Mouse (Mus musculus) cerebellum, adult 18-20 months (tissue): ENCODE results near the gene Alpl.

ENCODE experiments used
- DNase-seq, 2 experiments: peaks; one replicate each; pipeline ENCODE4 v3.0.0; 2021

Gene Alpl

DNA sequence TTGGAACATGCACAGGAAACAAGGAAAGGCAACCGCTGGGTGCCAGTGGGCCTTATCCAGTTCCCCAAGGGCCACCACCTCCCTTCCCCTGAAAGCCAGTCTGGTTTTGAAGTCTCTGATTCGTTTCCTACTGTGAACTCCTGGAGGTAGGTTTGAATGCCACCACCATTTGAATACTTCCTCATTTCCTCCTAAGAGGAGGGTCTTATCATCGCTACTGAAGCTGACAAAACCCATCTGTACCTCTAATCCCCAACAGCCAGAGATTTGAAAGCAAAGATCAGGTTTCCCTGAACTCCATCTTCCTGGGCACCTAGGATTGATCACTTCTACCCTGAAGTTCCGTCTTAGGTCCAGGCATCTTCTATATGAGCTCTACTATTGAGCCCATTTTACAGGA lies 854 bp upstream of the Alpl start:
- DNase-seq = no peak

DNA sequence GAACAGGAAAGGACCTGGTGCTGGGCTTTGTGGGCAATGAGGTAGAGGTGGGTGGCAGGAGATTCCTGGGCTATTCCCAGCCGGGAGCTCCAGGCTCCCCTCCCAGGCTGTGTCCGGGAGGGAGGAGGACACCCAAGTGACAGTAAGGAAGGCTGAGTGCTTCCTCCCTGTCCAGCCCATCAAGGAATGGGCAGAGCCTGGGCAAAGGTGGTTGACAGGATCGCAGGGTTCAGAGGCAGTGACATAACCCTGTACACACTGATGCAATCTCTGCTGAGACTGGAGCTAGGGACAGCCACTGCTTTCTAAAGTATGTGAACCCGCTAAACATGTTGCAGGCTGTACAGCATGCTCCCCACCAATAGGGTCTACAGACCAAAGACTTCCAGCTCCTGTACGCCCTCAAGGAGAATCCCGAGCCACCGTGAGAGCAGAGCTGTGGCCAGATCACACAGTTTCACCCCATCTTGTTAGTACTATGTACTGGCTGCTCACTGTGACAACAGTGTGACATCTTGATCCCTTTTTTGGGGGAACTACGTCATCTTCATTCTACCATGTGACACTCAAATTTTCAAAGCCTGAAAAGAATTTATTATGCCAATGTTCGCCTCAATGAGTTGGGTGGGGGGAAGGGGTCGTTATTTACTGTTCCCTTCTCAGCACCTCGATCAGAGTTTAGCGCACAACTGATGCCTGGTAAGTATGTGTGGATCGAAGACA lies 1.8 kb downstream of the Alpl start:
- DNase-seq = no peak

DNA sequence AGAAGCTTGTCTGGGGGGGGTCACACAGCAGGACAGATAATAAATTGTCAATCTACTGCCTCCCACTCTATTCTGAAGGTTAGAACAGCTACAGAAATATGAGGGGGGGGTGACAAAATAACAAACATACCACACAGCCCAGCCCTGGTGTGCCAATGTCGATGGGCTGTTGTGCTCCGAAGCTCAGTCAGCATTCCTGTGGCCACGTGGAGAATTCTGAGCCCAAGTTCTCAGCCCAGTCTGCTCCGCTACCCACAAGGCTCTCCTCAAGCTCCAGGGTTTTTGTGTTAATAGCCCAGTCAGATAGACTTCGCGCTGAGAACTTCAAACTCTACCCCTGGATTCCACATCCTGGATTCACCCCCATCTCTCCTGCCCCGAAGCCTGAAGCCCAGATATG lies 2.6 kb downstream of the Alpl start:
- no peak for DNase-seq

DNA sequence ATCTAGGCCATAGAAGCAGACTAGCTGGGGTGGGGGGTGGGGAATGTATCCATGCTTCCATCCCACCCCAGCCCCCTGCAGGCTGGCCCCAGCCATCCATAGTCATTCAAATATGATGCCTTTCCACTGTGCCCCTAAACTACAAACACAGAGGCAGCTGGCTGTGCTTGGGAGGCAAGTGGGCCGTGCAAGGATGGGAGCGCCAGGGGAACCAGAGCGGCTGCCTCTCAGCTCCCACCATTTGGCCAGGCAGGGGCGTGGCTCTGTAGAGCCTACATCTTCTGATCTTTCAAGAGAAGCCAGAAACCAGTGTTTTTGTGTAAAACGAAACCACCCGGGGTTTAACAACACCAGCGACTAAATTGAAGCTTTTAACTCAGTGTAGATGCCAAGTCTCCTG lies 4.7 kb downstream of the Alpl start:
- no peak for DNase-seq

DNA sequence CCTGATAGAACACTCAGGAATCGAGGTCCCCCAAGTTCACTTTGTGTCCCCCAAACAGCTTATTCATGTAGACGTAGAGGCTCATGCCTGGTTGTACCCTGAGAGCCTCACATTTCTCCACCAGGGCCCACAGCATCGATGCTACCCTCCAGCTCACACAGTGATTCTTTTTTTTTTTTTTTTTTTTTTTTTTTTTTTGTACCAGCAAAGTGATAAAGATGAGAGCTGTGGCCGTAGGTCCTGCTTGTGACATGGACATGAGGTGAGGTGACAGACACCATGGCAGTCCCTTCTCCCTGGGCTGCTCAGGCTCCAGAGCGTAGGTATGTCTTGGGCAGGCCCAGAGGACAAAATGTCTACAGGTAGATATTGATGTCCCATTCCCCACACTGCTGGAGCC lies 5.2 kb downstream of the Alpl start:
- no peak for DNase-seq

DNA sequence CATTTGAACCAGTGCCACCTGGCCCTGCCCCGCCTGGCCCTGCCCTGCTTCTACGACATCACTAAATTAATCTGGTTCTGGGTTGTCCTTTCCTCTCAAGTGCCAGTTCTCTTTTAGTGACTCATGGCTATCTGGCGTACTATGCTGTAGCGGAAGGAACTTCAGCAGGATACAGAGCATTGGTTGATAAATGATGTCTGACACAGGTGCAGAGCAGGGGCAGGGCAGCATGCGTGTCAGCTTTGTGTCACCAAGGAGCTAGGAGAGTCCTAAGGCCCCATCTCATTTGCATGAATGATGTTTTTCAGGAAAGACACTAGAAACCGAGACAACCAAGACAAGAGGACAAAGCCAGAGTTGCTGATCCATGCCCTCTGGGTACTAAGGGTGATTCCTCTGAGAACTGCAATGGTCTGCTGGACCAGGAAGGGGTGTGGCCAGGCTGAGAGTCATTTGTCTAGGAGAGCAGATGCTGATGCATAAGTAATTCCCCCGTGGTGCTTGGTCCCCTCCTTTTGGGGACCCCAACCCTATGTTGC lies 7.6 kb downstream of the Alpl start:
- no peak for DNase-seq

DNA sequence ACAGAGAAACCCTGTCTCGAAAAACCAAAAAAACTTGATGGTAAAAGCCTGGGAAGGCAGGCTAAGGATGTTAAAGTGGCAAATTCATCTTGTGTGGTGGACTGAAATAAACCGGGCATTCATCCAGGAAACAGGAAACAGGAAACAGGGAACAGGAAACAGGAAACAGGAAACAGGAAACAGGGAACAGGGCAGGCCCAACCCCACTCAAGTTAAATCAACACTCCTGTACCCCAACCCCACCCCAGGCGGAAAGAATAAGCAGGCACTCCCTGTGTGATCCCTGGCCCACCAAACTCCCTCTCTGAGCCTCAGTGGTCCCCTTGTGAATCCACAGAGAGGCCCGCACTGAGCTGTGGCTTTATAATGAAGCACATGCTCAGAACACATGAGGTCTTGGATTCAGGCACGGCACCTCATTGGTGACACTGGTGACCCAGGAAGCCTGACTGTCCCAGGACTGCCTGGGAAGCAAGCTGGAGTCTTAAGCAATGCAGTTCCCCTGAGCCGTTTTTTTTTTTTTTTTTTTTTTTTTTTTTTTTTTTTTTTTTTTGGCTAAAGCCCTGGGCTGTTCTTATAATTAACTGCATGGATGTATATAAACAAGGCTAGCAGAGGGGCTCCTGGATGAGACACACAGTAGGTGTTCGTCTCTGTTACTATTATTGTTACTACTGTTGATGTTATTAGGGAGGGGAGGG lies 8.4 kb downstream of the Alpl start:
- no peak for DNase-seq

DNA sequence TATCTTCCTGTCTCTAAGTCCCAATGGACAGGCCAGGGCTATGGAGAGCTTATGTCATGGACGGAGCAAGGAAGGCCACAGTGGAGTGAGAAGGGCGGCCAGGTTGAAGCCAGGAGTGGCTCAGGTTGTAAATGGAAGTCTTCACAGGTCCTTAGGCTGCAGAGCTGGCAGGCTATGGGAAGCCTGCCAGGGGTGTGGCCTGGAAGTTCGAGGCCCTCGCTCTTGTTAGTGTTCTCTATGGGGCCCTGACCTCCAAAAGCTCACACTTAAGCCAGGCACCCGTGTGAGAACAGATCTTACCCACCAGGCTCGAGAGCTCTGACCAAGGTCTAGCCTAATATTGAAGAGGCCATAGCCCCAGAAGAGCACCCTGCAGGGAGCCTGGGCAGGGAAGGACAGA lies 9.7 kb downstream of the Alpl start:
- DNase-seq = no peak

DNA sequence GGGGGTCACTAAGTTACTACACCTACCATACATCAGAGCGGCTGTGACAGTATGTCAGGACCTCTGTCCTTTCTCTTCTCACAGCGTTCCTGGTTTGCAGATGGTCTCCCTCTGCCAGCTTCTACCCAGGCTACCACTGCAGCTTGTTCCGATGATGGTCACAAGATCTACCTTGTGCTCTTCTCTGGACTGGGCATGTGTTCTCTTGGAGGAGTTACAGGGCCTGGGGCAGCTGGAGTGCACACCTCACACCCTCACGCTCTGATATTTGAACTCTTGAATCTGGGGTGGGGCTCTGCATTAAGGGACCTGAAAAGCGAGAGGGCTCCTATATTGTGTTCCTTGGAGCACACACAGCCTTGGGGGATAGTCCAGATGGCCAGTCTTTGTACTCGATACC lies 10.9 kb downstream of the Alpl start:
- no peak for DNase-seq

DNA sequence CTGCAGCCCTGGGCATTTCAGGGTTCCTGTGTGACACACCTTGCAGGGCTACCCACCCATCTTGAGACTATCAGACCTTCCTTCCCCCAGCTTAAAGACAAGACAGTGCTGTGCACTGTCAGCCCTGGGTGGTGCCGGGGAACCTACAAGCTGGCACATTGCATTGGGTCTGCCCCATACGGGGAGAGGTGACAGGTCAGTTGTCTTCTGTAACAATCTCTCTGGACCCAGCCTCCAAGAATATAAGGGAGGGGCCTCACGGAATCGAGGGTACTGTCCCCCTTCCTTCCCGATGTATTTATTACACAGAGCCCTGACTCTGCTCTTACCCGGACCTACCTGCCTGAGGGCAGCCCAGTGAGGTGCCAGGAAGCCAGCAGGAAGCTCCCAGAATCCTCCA lies 11.4 kb downstream of the Alpl start:
- no peak for DNase-seq

DNA sequence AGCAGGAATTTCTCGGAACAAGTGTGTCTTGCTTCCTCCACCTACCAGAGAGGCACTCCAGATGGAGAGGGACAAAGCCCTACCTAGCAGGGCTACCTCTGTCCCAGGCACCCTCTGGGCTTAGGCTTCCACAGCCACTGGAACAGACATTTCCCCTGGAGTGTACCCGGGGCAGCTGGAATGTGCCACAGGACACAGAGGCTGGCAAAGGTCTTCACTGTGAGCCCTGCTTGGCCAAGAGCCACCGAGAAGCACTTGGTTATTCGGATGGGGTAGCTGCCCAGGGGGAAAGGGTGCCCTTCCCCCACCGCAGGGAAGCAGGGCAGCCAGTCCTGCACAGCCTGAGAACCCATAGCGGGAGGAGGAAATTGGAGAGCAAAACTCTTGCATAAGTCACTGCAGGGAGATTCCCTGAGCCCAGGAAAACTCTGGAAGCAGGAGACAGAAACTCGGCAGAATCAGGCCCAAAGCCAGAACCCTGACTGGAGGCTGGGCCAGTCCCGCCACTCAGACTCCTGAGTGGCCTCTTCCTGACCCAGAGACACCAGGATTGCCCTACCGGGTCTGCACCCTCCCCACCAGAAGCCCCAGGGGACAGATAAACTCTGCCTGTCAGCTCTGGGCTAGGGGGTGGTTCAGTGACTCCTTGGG lies 12.5 kb downstream of the Alpl start:
- peak; percentile 31 to 44 for DNase-seq

DNA sequence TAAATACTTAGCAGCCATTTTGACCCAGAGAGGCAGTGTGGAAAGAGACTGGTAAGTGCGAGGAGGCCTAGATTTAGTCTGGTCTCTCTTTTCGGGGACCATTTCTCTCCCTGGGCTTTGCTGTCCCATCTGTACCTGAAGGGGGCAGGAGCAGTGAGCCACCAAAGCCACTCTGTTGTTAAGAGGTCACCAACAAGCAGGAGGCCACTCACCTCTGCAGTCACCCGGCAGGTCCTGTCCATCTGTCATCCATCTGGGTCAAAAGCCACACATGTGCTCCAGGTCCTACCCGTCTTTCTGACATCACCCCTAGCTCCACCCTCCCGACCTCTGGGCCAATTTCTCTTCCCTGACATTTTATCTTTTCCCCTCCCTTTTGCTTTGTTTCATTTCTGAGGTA lies 14.2 kb downstream of the Alpl start:
- DNase-seq = no peak

DNA sequence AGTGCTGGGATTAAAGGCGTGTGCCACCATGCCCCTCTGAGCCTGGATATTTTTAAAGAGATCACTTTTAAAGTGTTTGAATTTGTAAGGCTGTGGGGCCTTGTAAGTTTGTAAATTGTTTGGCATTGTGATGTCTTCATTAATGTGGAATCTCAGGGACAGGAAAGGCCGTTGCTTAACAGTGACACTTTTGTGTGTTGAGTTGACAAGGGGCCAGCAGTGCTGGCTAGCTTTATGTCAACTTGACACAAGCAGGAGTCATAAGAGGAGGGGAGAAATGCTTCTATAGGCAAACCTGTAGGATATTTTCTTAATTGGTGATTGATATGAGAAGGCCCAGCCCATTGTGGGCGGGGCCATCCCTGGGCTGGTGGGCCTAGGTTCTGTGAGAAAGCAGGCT lies 15.2 kb downstream of the Alpl start:
- no peak for DNase-seq

DNA sequence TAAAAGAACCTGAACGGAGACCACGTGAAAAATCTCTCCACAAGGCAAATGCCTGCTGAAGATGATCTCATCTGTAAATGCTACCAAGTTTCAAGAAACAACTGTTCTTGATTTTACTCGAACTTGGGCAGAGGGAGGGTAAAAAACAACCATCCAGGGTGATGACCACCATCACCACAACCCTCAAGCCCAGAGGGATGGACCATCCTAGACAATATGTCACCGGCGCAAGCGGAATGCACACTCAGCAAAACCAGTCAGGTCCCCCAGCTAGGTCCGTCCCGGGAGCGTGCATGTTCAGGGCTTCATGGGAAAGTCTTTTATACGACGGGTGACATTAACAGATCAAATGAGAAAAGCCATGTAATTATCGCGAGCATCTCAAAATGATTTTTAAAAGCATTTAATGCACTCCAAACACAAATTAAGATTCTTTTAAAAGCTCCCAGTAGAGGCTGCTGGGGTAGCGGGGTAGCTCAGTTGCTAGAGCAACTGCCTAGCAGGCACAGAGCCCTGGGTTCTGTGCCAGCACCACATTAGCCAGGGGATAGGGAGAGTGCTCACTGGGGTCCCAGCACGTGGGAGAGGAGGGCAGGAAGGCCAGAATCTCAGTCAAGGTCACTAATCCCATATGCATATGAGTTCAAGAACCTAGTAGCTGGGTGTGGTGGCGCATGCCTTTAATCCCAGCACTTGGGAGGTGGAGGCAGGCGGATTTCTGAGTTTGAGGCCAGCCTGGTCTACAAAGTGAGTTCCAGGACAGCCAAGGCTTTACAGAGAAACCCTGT lies 17.6 kb downstream of the Alpl start:
- no peak for DNase-seq

DNA sequence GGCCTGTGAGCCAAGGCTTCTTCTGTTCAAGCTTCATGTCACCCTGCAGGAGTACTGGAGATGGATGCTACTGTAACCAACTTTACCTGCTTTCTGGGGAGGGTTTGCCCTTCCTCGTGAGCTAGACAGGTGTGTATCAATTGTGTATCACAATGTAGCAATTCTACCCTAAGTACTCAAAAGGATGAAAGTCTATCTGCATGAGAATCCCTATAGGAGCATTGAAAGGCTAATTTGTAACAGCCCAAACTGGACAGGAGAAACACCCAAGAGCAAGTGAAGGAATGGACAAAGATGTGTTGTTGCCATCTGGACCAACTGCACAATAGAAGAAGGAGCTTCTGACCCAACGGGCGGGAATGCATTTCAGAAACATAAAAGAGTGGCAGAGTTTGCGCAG lies 18.3 kb downstream of the Alpl start:
- no peak for DNase-seq

DNA sequence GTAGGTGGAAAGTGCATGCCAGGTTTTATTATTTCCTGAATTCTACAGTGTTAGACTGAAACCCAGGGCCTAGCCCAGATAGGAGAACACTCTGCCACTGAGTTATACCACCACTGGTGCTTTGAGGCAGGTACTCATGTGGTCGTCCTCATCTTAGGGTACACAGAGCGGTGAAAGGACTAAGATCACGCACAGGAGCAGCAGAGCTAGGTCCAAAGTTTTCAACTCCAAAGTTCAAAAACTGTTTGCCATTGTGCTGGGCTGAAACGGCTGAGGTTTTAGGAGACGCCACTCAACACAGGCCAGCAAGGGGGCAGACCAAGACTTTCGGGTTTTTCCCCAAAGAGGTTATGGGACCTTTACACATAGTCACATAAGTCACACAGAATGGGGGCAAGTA lies 21.7 kb downstream of the Alpl start:
- DNase-seq = no peak

DNA sequence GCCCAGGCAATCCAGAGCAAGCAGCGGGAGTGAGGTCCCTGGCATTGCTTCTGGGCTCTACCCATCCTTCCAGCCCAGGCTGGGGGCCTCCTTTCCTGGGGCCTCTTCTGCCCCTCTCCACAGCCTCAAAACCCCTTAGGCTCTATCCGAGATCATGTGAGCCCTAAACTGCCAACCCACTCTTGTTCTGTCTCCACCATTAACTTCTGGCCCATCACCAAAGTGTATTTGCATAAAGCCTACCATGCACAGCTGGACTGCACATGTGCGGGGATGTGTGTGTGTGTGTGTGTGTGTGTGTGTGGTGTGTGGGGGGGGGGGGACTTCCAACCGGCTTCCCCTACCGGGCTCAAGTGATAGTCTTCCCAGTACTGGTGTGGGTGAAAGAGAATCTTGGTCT lies 22.2 kb downstream of the Alpl start:
- no peak for DNase-seq

DNA sequence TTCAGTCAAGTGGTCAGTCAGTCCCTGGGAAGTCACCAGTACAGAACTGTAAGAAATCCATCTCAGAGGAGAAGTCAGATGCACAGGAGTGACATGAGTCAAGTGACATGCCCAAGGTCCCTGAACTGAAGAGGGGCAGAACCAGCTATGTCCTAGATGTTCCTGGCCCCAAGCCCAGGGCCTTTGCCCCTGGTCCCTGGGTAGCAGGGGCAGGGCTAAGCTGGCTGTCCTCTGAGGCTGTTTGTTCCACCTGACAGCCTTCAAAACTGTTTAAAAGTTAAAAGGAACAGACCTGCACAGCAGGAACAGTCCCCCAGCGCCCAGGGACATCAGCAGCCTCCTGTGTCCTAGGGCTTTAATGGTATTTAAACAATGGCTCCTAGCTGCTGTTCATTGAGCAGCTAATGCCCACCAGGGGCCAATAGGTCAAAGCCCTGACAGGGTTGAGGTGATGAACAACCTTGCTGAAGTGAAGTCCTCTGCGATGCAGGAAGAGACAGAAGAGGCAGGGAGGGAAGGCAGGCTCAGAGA lies 22.8 kb downstream of the Alpl start:
- no peak for DNase-seq

DNA sequence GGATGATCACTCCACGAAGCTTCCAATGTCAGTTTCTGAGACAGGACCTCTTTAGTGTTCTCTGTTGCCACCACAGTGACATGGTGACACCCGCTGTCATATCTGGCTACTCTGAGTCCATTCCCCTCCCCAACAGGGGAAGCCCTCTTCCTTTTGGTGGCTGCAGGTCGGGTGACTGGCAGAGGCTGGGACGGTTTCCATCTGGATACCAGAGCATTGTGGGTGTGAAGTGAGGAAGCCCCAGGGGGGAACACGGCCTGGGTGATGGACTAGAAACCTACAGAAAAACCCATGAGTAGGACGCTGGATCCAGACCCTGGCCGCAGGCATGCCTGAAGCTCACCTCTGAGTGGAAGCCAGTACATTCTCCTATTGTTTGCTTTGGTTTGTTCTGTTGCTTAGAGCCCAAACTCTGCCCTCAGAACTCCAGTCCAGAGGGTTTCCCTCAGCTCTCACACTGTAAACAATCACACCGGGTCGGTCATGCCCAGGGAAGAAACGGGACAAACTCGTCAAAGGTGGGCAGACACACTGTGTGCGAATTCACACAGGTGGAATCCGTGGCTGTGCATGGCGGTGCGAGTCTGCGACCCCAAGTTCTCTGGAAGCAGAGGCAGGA lies 23.6 kb downstream of the Alpl start:
- DNase-seq = no peak

DNA sequence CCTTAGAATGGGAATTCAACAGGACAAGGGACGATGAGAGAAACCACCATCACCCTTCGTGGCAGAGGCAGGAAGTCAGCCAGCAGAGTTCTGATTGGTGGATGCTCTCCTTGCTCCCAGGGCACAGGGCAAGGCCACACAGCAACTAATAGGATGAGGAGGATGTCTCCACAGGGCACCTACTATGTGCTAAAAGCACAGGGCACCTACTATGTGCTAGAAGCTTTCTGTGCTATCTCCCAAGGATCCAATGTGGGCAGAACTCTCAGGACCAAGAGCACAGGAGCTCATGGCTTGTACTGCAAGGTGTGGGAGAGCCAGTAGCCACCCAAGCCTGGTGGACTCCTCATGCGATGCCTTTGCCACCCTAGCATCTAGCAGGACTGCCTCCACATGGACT lies 24.4 kb downstream of the Alpl start:
- no peak for DNase-seq

DNA sequence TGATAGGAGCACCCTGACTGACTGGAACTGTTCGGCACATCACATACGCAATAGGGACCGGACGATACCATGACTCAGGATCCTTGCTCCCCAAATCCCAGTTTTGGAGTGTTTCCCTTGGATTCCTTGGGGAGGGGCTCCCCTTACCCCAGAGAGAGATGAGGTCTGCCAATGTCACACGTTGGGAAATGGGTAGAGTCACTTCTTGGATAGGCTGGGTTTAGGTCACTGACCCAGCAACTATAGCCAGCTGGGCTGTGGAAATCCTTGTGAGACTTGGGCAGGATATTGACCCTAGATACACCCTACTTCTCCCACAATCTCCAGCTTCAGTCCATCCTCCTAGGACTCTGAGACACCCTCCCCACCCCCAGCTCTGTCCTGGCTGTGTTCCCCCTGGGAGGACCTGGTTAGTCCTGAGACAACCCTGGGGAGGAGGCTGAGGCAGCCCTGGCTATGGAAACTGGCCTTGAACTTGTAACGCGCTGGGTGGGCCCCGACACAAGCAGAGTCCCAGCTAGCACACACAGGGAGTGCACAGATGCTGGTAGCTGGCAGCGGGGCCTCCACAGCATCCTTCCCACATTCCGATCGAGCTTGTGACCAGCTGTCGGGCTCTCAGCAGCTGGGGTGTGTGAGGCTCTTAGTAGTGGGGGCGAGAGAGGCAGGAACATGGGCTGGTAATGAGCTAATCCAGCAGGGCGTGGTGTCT lies 25.1 kb downstream of the Alpl start:
- no peak for DNase-seq

DNA sequence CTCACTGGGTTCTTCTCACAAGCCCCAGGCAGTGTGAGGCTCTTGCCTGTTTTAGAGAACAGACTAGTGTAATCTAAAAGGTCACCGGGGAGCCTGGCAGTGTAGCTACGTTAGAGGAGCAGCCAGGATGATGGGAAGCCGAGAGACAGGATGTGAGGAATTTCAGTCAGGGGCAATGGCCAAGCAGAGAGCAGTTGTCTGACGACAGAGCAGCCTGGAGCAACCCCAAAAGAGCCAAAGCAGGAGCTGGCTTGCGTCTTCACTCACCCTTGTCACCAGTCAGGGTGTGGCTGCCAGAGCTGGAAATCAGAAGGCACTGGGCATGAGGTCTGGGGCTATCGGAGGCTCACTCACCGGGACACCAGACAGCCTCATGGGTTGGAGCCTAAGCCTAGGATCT lies 26.5 kb downstream of the Alpl start:
- DNase-seq = no peak
